Mouse (Mus musculus) fibroblast of lung, adult 2 months (primary cell): ENCODE results near the gene Rnf31.
A peak's percentile ranks its signal among the peaks of the same experiment; 100 is the strongest.

Source experiments
- DNase-seq: peaks from one replicate; pipeline ENCODE4 v3.0.0-alpha.2; 2011; ENCODE audit warnings: low read depth

The Rnf31 gene

DNA sequence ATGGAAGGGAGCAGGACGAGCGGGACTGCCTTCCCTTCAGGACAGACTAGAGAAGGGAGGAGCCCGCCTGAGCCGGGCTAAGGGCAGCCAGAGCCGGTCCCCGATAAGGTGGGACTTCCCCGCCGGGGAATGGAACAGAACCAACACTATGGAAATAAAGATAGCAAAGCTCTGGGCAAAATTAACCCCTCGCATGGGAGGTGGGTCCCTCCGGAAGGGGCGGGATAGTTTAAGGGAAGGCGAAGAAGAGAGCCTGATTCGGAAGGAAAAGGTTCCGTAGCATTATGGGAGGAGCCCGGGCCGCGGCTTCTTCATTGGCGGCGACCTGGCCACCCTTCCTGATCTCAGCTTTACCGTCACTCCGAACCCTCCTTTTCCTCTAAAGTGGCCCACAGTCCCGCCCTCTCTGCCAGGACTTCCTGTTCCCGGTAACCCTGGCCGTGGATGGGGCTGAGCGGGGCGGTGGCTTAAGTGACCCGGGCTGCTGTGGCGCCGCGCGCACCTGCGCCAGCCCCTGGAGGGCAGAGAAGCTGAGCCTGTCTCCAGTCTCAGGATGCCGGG is at the start of gene Rnf31:
Gene Rnf31, plus strand, starts transcription at position 378 of the 561 bp plus-strand sequence.
- peak; percentile 86 for DNase-seq

DNA sequence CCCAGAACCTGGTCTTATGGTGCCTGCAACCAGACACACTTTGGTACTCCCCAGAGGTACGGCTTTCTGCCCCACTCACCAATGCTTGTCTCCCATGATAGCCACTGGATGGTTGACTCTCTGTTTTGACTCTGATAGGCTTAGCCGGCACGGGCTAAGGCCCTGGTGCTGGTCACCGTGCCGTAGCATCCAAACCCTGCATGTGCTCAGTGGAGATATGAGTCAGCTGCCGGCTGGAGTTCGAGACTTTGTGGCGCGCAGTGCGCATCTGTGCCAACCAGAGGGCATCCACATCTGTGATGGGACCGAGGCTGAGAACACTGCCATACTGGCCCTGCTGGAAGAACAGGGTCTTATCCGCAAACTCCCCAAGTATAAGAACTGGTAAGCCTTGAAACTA is 49.2 kb upstream of the Rnf31 start:
- no peak for DNase-seq

DNA sequence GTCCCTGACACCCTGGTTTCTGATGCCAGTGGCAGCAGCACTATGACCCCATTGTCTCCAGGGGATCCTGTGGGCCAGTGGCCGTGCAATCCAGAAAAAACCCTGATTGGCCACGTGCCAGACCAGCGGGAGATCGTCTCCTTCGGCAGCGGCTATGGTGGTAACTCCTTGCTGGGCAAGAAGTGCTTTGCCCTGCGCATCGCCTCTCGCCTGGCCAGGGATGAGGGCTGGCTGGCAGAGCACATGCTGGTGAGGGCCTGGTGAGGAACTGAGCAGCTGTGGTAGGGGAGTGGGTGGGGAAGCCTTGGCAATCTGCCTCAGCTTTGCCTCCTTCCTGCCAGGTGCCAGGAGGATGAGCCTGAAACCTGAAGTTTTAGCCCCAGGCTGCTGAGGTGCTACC is 47.2 kb upstream of the Rnf31 start:
- no peak for DNase-seq

DNA sequence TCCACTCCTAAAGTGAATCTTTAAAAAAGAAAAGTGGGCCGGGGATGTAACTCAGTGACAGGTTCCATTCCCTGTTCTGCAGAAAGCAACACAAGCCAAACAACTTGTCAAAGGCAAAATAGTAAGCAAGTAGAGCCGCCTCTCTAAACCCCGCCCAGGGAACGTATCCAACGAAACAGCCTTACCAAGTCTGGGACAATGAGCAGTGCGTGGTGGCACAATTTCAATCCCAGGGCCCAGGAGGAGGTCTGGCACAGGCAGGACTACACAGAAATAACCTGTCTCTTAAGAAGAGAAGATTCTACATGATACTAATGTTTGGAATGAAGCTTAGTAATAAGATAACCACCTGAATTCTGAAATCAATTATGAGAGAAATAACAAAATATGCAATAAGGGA is 41.3 kb upstream of the Rnf31 start:
- DNase-seq: no peak

DNA sequence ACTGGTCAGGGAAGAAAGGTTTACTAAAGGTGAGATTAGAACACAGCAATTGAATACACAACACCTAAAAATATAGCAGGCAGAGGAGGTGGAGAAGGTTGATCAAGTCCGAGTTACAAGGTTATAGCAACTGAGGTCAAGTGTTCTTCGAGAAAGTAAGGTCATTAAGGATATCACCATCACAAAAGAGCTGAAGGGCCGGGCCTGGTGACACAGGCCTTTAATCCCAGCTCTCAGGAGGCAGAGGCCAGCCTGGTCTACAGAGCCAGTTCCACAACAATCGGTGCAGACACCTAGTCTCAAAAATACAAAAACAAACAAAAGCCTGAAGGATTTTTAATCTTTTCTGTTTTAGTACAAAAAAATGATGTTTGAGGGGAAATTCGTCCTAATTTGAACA is 40.2 kb upstream of the Rnf31 start:
- DNase-seq: no peak

DNA sequence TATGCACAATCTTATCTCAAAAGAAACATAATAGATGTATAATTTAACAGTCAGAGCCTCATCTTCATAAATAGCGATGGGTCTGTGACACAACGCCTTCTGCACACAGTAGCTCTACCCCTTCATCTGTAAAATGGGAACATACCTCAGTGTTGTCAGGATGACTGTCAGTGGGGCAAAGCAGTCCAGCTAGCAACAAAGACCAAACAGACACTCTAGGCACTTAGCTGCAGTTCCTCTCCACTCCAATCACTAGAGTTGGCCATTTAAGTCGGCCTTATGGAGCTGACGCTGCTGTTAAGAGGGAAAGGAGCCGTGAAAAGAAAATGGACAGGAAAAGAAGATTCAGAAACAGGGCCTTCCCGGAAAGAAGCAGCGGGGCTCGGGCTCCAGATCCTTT is 39.7 kb upstream of the Rnf31 start:
- DNase-seq: no peak

DNA sequence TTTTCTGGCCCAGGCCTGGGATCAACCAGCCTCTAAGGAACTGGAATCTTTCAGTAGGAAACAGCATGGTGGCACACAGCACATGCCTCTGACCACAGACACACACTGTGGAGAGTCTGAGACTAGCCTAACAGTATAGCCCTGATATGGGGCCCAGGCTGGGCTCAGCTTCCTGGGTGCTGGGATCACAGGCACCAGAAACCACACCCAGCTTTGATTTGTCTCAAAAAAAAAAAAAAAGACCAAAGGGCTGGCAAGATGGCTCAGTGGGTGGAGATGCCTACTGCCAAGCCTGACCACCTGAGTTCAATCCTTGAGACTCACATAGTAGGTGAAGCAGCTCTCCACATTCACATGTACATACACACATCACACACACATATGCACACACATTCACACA is 36.9 kb upstream of the Rnf31 start:
- no peak for DNase-seq

DNA sequence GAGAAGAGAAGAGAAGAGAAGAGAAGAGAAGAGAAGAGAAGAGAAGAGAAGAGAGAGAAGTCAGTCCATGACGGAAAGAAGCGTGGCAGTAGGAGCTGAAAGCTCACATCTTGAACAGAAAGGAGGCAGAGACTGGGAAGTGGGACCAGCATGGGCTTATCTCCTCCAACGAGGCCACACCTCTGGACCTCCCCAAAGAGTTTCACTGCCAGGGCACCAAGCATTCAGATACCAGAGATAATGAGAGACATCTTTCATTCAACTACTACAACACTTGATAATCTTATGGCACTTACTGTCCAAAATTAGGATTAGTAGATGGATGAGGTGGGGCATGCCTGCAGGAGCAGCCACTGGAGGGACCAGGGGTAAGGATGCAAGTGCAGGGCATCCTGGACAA is 35.7 kb upstream of the Rnf31 start:
- no peak for DNase-seq

DNA sequence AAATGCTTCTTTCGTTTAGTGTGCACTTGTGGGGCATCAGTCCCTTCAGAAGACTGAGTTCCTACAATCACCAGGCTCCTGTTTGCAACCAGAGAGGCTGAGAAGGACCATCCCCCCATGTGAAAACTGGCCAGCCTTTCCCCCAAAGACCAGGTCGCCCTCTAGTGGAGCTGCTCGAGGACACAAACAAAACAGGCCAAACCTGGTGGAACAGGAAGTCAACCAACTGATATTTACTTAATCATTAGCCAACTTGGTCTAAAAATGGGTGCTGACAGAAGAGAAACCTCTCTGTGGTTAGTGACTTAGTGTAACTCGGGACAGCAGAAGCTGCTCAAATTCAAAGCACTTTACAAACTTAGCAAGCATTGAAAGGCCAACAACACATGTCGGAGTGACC is 34.5 kb upstream of the Rnf31 start:
- no peak for DNase-seq

DNA sequence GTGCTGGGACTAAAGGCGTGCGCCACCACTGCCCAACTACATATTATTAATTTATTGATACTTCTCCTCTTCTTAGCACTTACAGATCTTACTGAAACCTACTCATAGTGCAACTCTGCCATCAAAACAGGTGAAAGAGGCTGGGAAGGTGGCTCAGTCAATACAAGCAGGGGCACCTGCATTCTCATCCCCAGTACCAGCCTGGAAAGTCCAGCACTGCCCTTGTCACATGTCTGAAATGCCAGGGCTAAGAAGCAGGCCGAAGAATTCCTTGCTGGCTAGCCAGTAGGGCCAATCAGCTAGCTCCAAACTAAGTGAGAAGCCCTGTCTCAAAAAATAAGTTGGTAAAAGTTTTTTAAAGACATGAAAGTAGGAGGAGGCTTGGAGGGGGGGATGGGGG is 33.9 kb upstream of the Rnf31 start:
- DNase-seq: no peak

DNA sequence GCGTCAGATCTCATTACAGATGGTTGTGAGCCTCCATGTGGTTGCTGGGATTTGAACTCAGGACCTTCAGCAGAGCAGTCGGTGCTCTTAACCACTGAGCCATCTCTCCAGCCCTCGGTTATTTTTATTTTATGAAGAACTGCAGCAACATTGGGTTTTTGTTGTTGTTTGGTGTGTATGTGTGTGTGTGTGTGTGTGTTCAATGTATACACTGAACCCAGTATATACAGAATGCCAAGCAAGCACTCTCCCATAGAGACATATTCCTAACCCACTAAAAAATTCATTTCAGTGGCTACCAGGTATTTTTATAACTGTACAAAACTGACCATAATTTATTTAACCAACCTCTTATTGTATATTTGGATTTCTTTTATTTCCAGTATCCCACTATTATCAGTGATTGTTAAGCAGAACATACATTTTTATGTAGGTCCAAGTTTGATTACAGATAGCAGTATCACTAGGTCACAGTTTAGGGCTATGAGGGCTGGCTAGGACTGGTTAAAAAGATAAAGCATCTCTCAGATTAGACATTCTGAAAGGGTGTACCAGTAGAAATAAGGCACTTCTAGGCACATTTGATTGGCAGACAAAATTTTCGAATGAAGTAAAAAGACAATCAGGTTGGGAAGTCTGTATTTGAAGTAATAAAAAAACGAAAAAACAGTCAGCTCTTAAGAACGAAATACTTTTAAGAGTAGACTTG is 32.6 kb upstream of the Rnf31 start:
- no peak for DNase-seq

DNA sequence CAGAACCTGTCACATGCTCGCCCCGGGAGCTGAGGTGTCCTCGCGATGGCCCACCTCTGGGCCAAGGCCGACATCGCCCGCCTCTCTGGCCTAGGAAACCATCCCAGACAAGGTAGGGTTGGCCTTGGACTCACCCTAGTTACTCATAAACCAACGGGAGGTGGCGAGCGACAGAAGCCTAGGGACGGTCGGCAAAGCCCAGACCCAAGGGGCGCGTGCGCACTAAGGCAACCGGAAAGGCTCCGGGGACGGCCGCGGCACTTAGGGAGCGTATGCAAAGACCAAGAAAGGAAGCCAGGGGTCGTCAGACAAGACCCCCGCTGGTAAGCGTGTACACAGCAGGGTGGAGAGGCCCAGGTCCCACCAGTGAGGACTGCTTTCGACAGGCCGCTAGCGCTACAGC is 31.7 kb upstream of the Rnf31 start, which contains the start of gene Dcaf11:
Gene Dcaf11, plus strand, starts transcription at position 208 of the 403 bp plus-strand sequence.
- DNase-seq: peak; percentile 75

DNA sequence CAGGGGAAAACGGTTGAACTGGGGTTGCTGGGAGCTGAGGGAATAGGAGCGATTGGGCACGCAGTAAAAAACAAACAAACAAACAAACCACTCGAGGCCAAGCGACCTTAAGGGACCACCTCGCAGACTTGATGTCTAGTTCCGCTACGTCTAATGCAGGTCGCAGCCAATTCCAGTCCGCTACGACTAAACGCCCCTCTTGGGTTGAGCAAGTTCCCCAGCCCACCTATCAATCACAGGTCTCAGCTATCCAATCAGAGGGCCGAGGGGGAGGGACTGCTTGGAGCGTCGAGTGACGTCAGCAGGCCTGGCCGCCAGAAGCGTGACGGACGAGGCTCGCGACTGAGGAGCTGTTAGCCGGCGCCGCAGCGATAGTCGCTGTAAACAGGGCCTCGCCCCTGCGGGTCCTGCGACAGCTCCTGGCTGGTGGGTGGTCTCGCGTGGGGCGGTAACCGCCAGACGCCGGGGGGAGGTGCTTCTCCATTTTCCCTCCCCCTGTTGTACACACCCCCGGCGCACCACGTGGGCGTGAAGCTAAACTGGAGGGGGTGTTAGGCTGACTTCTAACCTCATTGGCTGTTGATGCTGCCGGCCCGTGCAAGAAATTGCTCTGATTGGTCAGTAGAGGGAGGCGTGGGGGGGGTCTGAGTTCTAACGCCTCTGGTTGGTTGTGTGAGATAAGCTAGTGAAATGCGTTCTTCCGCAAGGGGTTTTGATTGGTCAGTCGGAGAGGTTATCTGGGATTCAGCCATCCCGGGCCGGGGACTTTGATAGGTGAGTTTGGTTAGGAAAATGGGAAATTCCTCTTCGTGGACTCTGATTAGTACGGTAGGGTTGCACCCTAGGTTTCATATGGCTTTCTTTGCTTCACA is 31.1 kb upstream of the Rnf31 start, which contains the start of gene A730061H03Rik:
Gene A730061H03Rik, minus strand, starts transcription at position 205 of the 872 bp plus-strand sequence.
- DNase-seq: peak; percentile 98

DNA sequence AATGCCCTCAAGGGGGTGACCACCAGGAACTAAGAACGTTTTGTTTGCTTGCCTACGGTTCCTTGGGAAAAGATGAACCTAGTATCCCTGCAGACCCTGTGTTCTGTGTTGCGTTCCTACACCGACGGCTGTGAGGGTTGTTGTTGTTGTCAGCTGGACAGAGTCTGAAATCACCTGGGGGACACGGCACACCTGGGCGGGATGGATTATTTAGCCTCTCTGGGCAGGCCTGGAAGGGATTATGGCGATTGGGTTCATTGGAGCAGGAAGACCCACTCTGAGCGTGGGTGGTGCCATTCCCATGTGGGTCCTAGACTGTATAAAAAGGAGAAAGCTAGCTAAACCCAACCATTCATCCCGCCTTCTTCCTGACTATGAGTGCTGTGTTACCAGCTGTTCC is 29.6 kb upstream of the Rnf31 start:
- no peak for DNase-seq

DNA sequence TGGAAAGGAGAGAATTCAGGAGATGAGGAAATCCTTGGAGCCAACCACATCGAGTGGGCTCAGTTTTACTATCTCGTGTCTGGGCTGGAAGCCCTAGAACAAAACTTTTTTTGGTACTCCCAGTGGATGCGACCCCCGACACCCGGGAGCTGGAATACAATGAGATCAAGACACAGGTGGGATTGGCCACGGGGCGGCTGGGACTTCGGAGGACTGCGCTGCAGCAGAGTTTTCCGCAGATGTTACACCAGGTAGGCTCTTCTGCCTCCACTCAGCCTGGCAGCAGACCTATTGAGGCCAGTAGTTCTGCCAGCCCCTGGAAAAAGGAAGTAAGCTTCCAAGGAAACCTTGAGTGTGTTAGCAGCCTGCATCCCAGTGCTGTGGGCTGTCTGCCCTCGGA is 28.3 kb upstream of the Rnf31 start:
- no peak for DNase-seq

DNA sequence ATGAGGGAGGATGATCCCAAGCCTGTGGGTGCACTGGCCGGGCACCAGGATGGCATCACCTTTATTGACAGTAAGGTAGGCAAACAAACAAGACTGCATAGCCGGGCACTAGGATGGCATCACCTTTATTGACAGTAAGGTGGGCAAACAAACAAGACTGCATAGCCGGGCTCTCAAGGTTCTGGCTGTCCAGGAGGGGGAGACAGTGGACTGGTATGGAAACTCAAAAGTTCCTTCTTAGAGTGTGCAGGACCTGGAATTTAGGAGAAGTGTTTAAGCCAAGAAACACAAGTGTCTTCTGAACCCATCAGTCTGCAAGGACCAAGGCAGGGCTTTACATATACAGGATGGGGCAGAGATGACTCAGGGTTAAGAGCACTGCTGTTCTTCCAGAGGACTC is 25.8 kb upstream of the Rnf31 start:
- DNase-seq: no peak

DNA sequence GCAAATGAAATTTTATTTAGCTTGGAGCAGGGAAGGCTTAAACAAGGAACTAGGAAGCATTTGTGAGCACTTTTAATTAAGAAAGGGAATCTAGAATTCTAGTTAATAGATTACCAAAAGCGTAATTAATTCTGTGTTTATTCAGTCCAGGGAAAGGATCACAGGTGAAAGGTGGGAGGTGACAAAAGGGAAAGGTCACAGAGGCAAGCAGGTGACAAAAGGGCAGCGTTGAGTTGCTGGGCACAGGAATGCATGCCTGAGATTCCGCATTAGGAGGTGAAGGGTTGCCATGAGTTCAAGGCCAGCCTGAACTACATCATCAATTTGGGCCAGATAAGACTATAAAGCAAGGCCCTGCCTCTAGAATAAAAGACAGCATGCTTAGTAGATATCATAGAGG is 24.0 kb upstream of the Rnf31 start:
- DNase-seq: no peak

DNA sequence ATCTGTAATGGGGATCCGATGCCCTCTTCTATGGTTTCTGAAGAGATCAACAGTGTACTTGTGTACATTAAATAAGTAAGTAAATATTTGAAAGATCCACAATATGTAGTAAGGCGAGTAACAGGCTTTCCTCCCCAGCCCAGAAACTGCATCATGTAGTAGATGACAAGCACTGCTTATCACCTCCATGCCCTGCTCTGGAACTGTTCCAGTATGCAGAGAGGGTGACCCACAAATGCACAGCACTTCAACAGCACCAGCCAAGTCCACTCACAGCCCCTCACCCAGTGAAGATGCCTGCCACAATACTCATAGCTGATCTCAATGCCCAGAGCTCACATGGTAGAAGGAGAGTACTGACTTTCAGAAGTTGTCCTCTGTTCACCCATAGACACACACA is 20.9 kb upstream of the Rnf31 start:
- no peak for DNase-seq

DNA sequence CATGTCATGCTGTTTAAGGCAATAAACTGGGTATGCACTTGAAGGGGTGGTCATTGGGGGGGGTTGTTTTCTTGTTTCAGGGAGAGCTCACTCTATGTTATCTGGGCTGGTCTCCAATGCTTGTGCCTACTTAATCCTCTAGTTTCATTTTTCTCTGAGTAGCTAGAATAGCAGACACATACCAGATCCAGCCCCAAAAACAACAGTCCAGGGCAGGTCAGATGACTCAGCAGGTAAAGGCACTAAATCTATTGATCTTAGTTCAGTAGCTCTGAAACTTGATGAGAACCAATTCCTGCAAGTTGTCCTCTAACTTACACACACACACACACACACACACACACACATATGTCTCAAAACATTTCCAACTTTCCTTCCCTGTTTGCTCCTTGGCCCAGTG is 19.7 kb upstream of the Rnf31 start:
- DNase-seq: no peak

DNA sequence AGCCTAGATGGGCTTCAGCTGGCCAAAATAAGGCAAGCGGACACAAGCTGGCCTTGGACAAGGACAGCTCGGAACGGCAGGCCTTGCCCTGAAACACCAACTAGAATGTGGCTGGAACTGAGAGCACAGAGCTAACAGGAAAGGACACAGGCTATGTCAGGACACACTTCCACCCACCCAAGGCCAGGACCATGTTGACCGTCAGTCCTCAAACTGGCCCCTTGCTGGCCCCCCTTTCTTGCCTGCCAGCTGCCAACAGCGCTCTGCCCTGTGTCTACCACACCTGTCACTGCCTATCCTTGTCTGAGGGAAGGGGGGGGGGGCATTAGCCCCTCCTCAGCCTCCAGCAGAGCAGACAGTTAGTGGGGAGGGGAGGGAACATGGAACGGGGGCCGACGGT is 16.2 kb upstream of the Rnf31 start, which contains the start of gene Fitm1:
Gene Fitm1, plus strand, starts transcription at position 316 of the 400 bp plus-strand sequence.
- no peak for DNase-seq

DNA sequence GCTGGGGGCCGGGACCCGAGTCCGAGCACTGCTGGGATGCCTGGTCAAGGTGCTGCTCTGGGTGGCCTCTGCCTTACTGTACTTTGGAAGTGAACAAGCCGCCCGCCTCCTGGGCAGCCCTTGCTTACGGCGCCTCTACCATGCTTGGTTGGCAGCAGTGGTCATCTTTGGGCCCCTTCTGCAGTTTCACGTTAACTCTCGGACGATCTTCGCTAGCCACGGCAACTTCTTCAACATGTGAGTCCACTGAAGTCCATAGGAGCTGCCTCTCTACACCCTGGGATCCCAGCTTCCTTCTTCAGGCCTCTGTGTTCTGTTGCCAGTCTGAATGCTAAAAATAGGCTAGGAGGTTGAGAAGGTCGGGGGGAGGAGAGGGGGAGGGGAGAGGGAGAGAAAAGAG is 15.8 kb upstream of the Rnf31 start:
- no peak for DNase-seq

DNA sequence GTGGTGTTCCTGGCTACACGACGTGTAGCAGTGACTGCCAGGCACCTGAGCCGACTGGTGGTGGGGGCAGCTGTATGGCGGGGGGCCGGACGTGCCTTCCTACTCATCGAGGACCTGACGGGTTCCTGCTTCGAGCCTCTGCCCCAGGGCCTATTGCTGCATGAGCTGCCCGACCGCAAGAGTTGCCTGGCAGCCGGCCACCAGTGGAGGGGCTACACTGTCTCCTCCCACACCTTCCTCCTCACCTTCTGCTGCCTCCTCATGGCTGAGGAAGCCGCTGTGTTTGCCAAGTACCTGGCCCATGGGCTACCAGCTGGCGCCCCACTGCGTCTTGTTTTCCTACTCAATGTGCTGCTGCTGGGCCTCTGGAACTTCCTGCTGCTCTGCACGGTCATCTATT is 15.1 kb upstream of the Rnf31 start:
- no peak for DNase-seq
